Mouse (Mus musculus) limb, embryonic 11.5 days (tissue): ENCODE measurements around the gene Plekho2. TPM values are rescaled to one million over a fixed set of nuclear protein-coding genes. Genes with fewer than 3 reads are reported as not detected.
A peak's percentile ranks its signal among the peaks of the same experiment; 100 is the strongest.

Experiments used
- ATAC-seq: fragments of 200-750 bp; cut with Nextera tagmentation; 2 replicates; pipeline ENCODE4 v1.8.0; 2017; ENCODE audit warnings: low read depth; ENCODE audit not compliant: insufficient number of reproducible peaks, low FRiP score, low TSS enrichment
- DNase-seq: peaks from one replicate; pipeline ENCODE4 v3.0.0-alpha.2; 2015; ENCODE audit warnings: low spot score
- H3K27ac ChIP-seq: fragments of 300-500 bp; sonication (generic); replicated peaks from 2 replicates; pipeline ENCODE4 v1.5.1; 2014; ENCODE audit warnings: low read depth, mild to moderate bottlenecking, low read length
- H3K27me3 ChIP-seq: fragments of 300-500 bp; sonication (generic); 2 replicates; pipeline ENCODE4 v1.6.1; 2014; ENCODE audit warnings: mild to moderate bottlenecking, low read length, mixed read lengths; ENCODE audit not compliant: control insufficient read depth, insufficient read depth
- H3K36me3 ChIP-seq: fragments of 300-500 bp; sonication (generic); 2 replicates; pipeline ENCODE4 v1.6.1; 2014; ENCODE audit warnings: mild to moderate bottlenecking, low read length, moderate library complexity, mixed read lengths; ENCODE audit not compliant: control insufficient read depth, insufficient read depth
- H3K4me1 ChIP-seq: fragments of 300-500 bp; sonication (generic); 2 replicates; pipeline ENCODE4 v1.6.1; 2014; ENCODE audit warnings: low read length, mixed read lengths; ENCODE audit not compliant: control insufficient read depth, insufficient read depth
- H3K4me2 ChIP-seq: fragments of 300-500 bp; sonication (generic); 2 replicates; pipeline ENCODE4 v1.6.1; 2014; ENCODE audit warnings: low read depth, mild to moderate bottlenecking, moderate library complexity; ENCODE audit not compliant: severe bottlenecking
- H3K4me3 ChIP-seq: fragments of 300-500 bp; sonication (generic); 2 replicates; pipeline ENCODE4 v1.5.1; 2014; ENCODE audit warnings: low read depth, low read length
- H3K9ac ChIP-seq: fragments of 300-500 bp; sonication (generic); 2 replicates; pipeline ENCODE4 v1.6.1; 2014; ENCODE audit warnings: mild to moderate bottlenecking, low read length
- H3K9me3 ChIP-seq: fragments of 300-500 bp; sonication (generic); 2 replicates; pipeline ENCODE4 v1.6.1; 2016; ENCODE audit warnings: low read length; ENCODE audit not compliant: control insufficient read depth
- WGBS: fragments of 180-500 bp; shearing (Covaris S2); extraction: QIAGEN DNeasy Blood & Tissue Kit; methylation state at CpG from one replicate; pipeline ENCODE4 v1.1.7; 2014; 5-methylcytosine and 5-hydroxymethylcytosine counted together
- polyA plus RNA-seq: library from polyadenylated mRNA; unstranded; fragments of >200 nt; fragmentation: Nextera tagmentation; extraction: Ambion mirVana; gene quantifications from 2 replicates; pipeline ENCODE4 v1.2.1, GENCODE M21; 2014

Gene Plekho2
- polyA plus RNA-seq, 1 experiment from 2014 or later = 12.2 TPM

- no peak overlapping the region for H3K9ac ChIP-seq
- WGBS = 90% methylated on average over 3 of the region's 3 CpGs
- H3K9me3 ChIP-seq = no peaks in the 10 kb centered on the region
- peaks cover 11% of the 10 kb centered on the region for H3K4me1 ChIP-seq
- peaks cover 20% of the 10 kb centered on the region for H3K36me3 ChIP-seq
- DNase-seq = no peak
- no peak overlapping the region for H3K27ac ChIP-seq
- no peaks in the 10 kb centered on the region for H3K27me3 ChIP-seq
- H3K4me2 ChIP-seq = no peak overlapping the region
- H3K4me3 ChIP-seq = no peak overlapping the region
- no peak for ATAC-seq
Observed at GRCm38 (mm10) chr9:65592721-65593120, 12.9 kb upstream of the Plekho2 start.

- H3K4me1 ChIP-seq = peaks cover 11% of the 10 kb centered on the region
- DNase-seq = no peak
- no peaks in the 10 kb centered on the region for H3K9me3 ChIP-seq
- H3K4me3 ChIP-seq = peak overlapping the region; percentile 75
- no peaks in the 10 kb centered on the region for H3K27me3 ChIP-seq
- no peak for ATAC-seq
- 90% methylated on average over 3 of the region's 3 CpGs for WGBS
- H3K27ac ChIP-seq = no peak overlapping the region
- peaks cover 15% of the 10 kb centered on the region for H3K36me3 ChIP-seq
- H3K9ac ChIP-seq = no peak overlapping the region
- peak overlapping the region; percentile 74 for H3K4me2 ChIP-seq
Observed at GRCm38 (mm10) chr9:65589091-65589490, 9.3 kb upstream of the Plekho2 start.

GRCm38 (mm10) chr9:65587573-65588358 is 7.9 kb upstream of the Plekho2 start:
- Histone ChIP-seq H3K9me3 (no peaks in the 10 kb centered on the region), H3K27ac (no peak overlapping the region), H3K4me2 (peak overlapping the region; percentile 74), H3K4me3 (peak overlapping the region; percentile 75), H3K9ac (peak overlapping the region; percentile 74), H3K4me1 (peaks cover 11% of the 10 kb centered on the region), H3K27me3 (no peaks in the 10 kb centered on the region), H3K36me3 (peaks cover 8% of the 10 kb centered on the region)
- ATAC-seq (no peak), DNase-seq (peak; percentile 60)
- under 1% methylated on average over 64 of the region's 64 CpGs for WGBS

GRCm38 (mm10) chr9:65587270-65587572 is 7.4 kb upstream of the Plekho2 start:
- Histone ChIP-seq H3K27ac (0 out of 2 replicates have a peak overlapping the region, but pooled peaks have one; percentile 2), H3K36me3 (peaks cover 8% of the 10 kb centered on the region), H3K4me2 (peak overlapping the region; percentile 74), H3K4me3 (peak overlapping the region; percentile 75), H3K4me1 (peaks cover 11% of the 10 kb centered on the region), H3K27me3 (no peaks in the 10 kb centered on the region), H3K9ac (peak overlapping the region; percentile 74), H3K9me3 (no peaks in the 10 kb centered on the region)
- no peak for ATAC-seq
- DNase-seq = no peak
- under 1% methylated on average over 6 of the region's 6 CpGs for WGBS

- Histone ChIP-seq H3K4me3 (peak within 1 kb of the TSS; percentile 75), H3K27me3 (no peaks in the 10 kb centered on the region), H3K36me3 (peaks cover 6% of the 10 kb centered on the region), H3K9ac (peak within 1 kb of the TSS; percentile 74), H3K4me1 (peaks cover 11% of the 10 kb centered on the region), H3K27ac (peak within 1 kb of the TSS; percentile 74), H3K9me3 (no peaks in the 10 kb centered on the region), H3K4me2 (peak within 1 kb of the TSS; percentile 74)
- DNase-seq (peak; percentile 90), ATAC-seq (peak; percentile 74)
- WGBS = 11% methylated on average over 28 of the region's 28 CpGs
Observed at GRCm38 (mm10) chr9:65586406-65587269, 6.8 kb upstream of the Plekho2 start, which contains the start of gene Pif1. Gene Pif1 (plus strand): TSS chr9:65587160.

GRCm38 (mm10) chr9:65583045-65583444 is 3.2 kb upstream of the Plekho2 start:
- no peak overlapping the region for H3K4me3 ChIP-seq
- no peaks in the 10 kb centered on the region for H3K27me3 ChIP-seq
- peaks cover 20% of the 10 kb centered on the region for H3K4me1 ChIP-seq
- ATAC-seq (no peak), DNase-seq (no peak)
- H3K9me3 ChIP-seq = no peaks in the 10 kb centered on the region
- no peak overlapping the region for H3K27ac ChIP-seq
- no peaks in the 10 kb centered on the region for H3K36me3 ChIP-seq
- H3K4me2 ChIP-seq = no peak overlapping the region
- H3K9ac ChIP-seq = no peak overlapping the region
- 27% methylated on average over 8 of the region's 8 CpGs for WGBS

GRCm38 (mm10) chr9:65580401-65581256 is 789 bp upstream of the Plekho2 start:
- Histone ChIP-seq H3K36me3 (no peaks in the 10 kb centered on the region), H3K9me3 (no peaks in the 10 kb centered on the region), H3K9ac (no peak overlapping the region), H3K4me1 (peaks cover 24% of the 10 kb centered on the region), H3K27ac (peak overlapping the region; percentile 25; the same call in 1 of the 2 replicates), H3K27me3 (no peaks in the 10 kb centered on the region), H3K4me2 (peak overlapping the region; percentile 46), H3K4me3 (peak overlapping the region; percentile 17; the same call in 1 of the 2 replicates)
- 5% methylated on average over 21 of the region's 29 CpGs for WGBS
- ATAC-seq (peak; percentile 72), DNase-seq (peak; percentile 85)
